Comparison of ENCODE assay signal across 23 mouse cellular contexts in genomic region chr4:62302795-62303194, GRCm38 (mm10). TPM values are rescaled to one million over a fixed set of nuclear protein-coding genes. Genes with fewer than 3 reads are reported as not detected.
DNase-seq lines count a peak whose midpoint lies in the region; ATAC-seq and TF ChIP-seq lines count a peak whose summit lies in the region.
"Had no signal": no experiment of that assay in that cellular context is flagged by ENCODE, and none has a peak within 500 bp of the region (broad histone marks: within the 10 kb centered on the region; RNA-seq: fewer than 3 reads in every experiment).

No protein-coding gene starts in this region.

- H3K4me1 ChIP-seq in heart, embryonic 11.5 days (ENCODE audit: control insufficient read depth, insufficient read depth, low read length): no peaks in the 10 kb centered on the region
- H3K4me1 ChIP-seq in kidney, embryonic 16.5 days (ENCODE audit: insufficient read depth, low read length): no peaks in the 10 kb centered on the region
- no peaks in the 10 kb centered on the region for H3K4me1 ChIP-seq in stomach, postnatal 0 days (replicated peaks; ENCODE audit: control insufficient read depth, insufficient read depth)
- H3K4me1 ChIP-seq: embryonic facial prominence, embryonic 10.5 days; embryonic facial prominence, embryonic 12.5 days; forebrain, embryonic 13.5 days; forebrain, embryonic 15.5 days had no signal

- no peaks in the 10 kb centered on the region for H3K9me3 ChIP-seq in heart, embryonic 11.5 days (replicated peaks; ENCODE audit: control insufficient read depth, low read length)
- no peaks in the 10 kb centered on the region for H3K9me3 ChIP-seq in kidney, embryonic 16.5 days (ENCODE audit: low read length)
- no peaks in the 10 kb centered on the region for H3K9me3 ChIP-seq in stomach, postnatal 0 days (ENCODE audit: control insufficient read depth, low read length)
- H3K9me3 ChIP-seq: embryonic facial prominence, embryonic 10.5 days; embryonic facial prominence, embryonic 12.5 days; forebrain, embryonic 13.5 days; forebrain, embryonic 15.5 days; G1E had no signal

- WGBS in heart, embryonic 11.5 days (ENCODE audit: insufficient replicate concordance): 35% methylated on average over 2 of the region's 2 CpGs
- 48% methylated on average over 2 of the region's 2 CpGs for WGBS in kidney, embryonic 16.5 days
- WGBS in stomach, postnatal 0 days: 58% methylated on average over 2 of the region's 2 CpGs

- peak; percentile 78 for DNase-seq in heart, adult 11 months
- no peak for DNase-seq in kidney, adult 11 months
- DNase-seq in stomach, postnatal 0 days (ENCODE audit: low spot score): no peak
- DNase-seq: adrenal gland, adult 8-10 months; adrenal gland, postnatal 14 days; adrenal gland, postnatal 36 days; B cell, adult 2 months; cerebellum, adult 11-12 months; cerebellum, adult 2 months; cerebellum, adult 9-10 months; cerebellum, postnatal 10 days; cerebellum, postnatal 25 days had no signal

- no peak overlapping the region for H3K4me2 ChIP-seq in heart, embryonic 11.5 days
- H3K4me2 ChIP-seq in kidney, embryonic 16.5 days (replicated peaks; ENCODE audit: low read depth, low read length): no peak overlapping the region
- no peak overlapping the region for H3K4me2 ChIP-seq in stomach, postnatal 0 days (replicated peaks; ENCODE audit: low read depth)
- H3K4me2 ChIP-seq: embryonic facial prominence, embryonic 12.5 days; forebrain, embryonic 13.5 days; forebrain, embryonic 15.5 days had no signal

- no peak for TF ChIP-seq EP300 in stomach, postnatal 0 days (optimal IDR thresholded peaks at IDR 0.05)

- no peak for TF ChIP-seq CTCF in stomach, postnatal 0 days (IDR thresholded peaks at IDR 0.05; ENCODE audit: low read depth)

- ATAC-seq in heart, embryonic 11.5 days (replicated peaks; ENCODE audit: insufficient number of reproducible peaks, low FRiP score, low TSS enrichment): no peak
- 0 out of 2 replicates have a peak, but pooled peaks have one; percentile 46 for ATAC-seq in kidney, embryonic 16.5 days (ENCODE audit: low FRiP score, low TSS enrichment)
- 0 out of 2 replicates have a peak, but pooled peaks have one; percentile 16 for ATAC-seq in stomach, postnatal 0 days (ENCODE audit: low FRiP score, low TSS enrichment)
- ATAC-seq: activated CD4-positive, CD25-positive, alpha-beta regulatory T cell, adult 4 months; CD4-positive, CD25-positive, alpha-beta regulatory T cell, adult 4 months; forebrain, embryonic 13.5 days; forebrain, embryonic 15.5 days; Patski had no signal

- H3K27me3 ChIP-seq in heart, embryonic 11.5 days (ENCODE audit: control insufficient read depth, insufficient read depth, low read length): no peaks in the 10 kb centered on the region
- no peaks in the 10 kb centered on the region for H3K27me3 ChIP-seq in kidney, embryonic 16.5 days (ENCODE audit: insufficient read depth, low read length)
- no peaks in the 10 kb centered on the region for H3K27me3 ChIP-seq in stomach, postnatal 0 days (ENCODE audit: control insufficient read depth, insufficient read depth, low read length)
- H3K27me3 ChIP-seq: CH12.LX; embryonic facial prominence, embryonic 12.5 days; forebrain, embryonic 13.5 days; forebrain, embryonic 15.5 days; Patski had no signal

- no peak overlapping the region for H3K9ac ChIP-seq in heart, embryonic 11.5 days (ENCODE audit: low read depth, low read length)
- no peak overlapping the region for H3K9ac ChIP-seq in kidney, embryonic 16.5 days (replicated peaks; ENCODE audit: low read length)
- no peak overlapping the region for H3K9ac ChIP-seq in stomach, postnatal 0 days (ENCODE audit: low read length)
- H3K9ac ChIP-seq: embryonic facial prominence, embryonic 12.5 days; forebrain, embryonic 13.5 days; forebrain, embryonic 15.5 days had no signal

- peaks cover 23% of the 10 kb centered on the region for H3K36me3 ChIP-seq in heart, embryonic 11.5 days (ENCODE audit: control insufficient read depth, insufficient read depth, low read length)
- H3K36me3 ChIP-seq in kidney, embryonic 16.5 days (ENCODE audit: insufficient read depth, low read length): peaks cover 52% of the 10 kb centered on the region
- H3K36me3 ChIP-seq in stomach, postnatal 0 days (ENCODE audit: control insufficient read depth, insufficient read depth, low read length): peaks cover 25% of the 10 kb centered on the region

- no peak overlapping the region for H3K4me3 ChIP-seq in heart, embryonic 11.5 days (ENCODE audit: low read depth, low read length)
- H3K4me3 ChIP-seq in kidney, embryonic 16.5 days (ENCODE audit: low read length): no peak overlapping the region
- no peak overlapping the region for H3K4me3 ChIP-seq in stomach, postnatal 0 days (ENCODE audit: low read depth, low read length)
- H3K4me3 ChIP-seq: embryonic facial prominence, embryonic 10.5 days; embryonic facial prominence, embryonic 12.5 days; forebrain, embryonic 13.5 days; forebrain, embryonic 15.5 days had no signal

- no peak overlapping the region for H3K27ac ChIP-seq in heart, embryonic 11.5 days (ENCODE audit: low read depth, low read length)
- no peak overlapping the region for H3K27ac ChIP-seq in kidney, embryonic 16.5 days (ENCODE audit: low read length)
- no peak overlapping the region for H3K27ac ChIP-seq in stomach, postnatal 0 days (replicated peaks)
- H3K27ac ChIP-seq: embryonic facial prominence, embryonic 10.5 days; embryonic facial prominence, embryonic 12.5 days; forebrain, embryonic 13.5 days; forebrain, embryonic 15.5 days had no signal

RNA-seq across cellular contexts. Expression of gene Slc31a2, which starts 40.4 kb away (rescaled TPM):
- polyA plus RNA-seq in heart, embryonic 11.5 days (2014; fragmentation: Nextera tagmentation; extraction: Ambion mirVana): 14.4 and 15.4 TPM in 2 replicates
- 30.7 and 31.9 TPM in 2 replicates for polyA plus RNA-seq in kidney, embryonic 16.5 days (2015; fragmentation: Nextera tagmentation; extraction: Ambion mirVana)
- polyA plus RNA-seq in stomach, postnatal 0 days (2015; fragmentation: Nextera tagmentation; extraction: Ambion mirVana): 32.6 and 35.7 TPM in 2 replicates

RNA-seq across cellular contexts. Expression of gene Fkbp15, which starts 57.6 kb away (rescaled TPM):
- 15.9 and 17.6 TPM in 2 replicates for polyA plus RNA-seq in heart, embryonic 11.5 days (2014; fragmentation: Nextera tagmentation; extraction: Ambion mirVana)
- 26.2 and 29.2 TPM in 2 replicates for polyA plus RNA-seq in kidney, embryonic 16.5 days (2015; fragmentation: Nextera tagmentation; extraction: Ambion mirVana)
- polyA plus RNA-seq in stomach, postnatal 0 days (2015; fragmentation: Nextera tagmentation; extraction: Ambion mirVana): 15.0 and 16.2 TPM in 2 replicates

RNA-seq across cellular contexts. Expression of gene Slc31a1, which starts 57.7 kb away (rescaled TPM):
- 39.0 and 48.7 TPM in 2 replicates for polyA plus RNA-seq in heart, embryonic 11.5 days (2014; fragmentation: Nextera tagmentation; extraction: Ambion mirVana)
- 60.3 and 61.2 TPM in 2 replicates for polyA plus RNA-seq in kidney, embryonic 16.5 days (2015; fragmentation: Nextera tagmentation; extraction: Ambion mirVana)
- 51.4 and 55.0 TPM in 2 replicates for polyA plus RNA-seq in stomach, postnatal 0 days (2015; fragmentation: Nextera tagmentation; extraction: Ambion mirVana)
